Mouse (Mus musculus) olfactory bulb, adult 2 months (tissue): ENCODE measurements around the gene Nars2.

ENCODE experiments used
- CTCF ChIP-seq: fragments of 200-500 bp; IDR thresholded peaks from 2 replicates; pipeline ENCODE4 v1.5.1; 2012; ENCODE audit warnings: low read depth, mild to moderate bottlenecking, low read length, moderate library complexity; ENCODE audit not compliant: insufficient read depth
- POLR2A ChIP-seq: fragments of 200-500 bp; IDR thresholded peaks from 2 replicates; pipeline ENCODE4 v1.6.1; 2012; ENCODE audit warnings: mild to moderate bottlenecking, low read depth, low read length, moderate library complexity; ENCODE audit not compliant: insufficient read depth

DNA sequence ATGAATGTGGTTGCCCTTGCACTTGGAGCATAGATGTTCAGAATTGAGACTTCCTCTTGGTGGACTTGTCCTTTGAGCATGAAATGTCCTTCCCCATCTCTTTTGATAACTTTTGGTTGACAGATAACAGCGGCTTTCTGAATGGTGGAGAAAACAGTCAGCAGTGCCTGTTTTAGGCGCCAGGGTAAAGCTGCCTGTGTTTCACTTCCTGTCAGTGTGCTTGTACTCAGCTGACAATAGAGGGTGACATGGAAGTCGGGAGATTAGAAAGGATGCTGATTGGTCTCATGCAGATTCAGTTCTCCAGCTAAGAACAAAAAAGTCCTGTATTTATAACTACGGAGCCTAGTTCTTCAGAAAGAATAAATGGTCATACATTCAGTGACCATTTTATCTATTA, 66.7 kb downstream of the Nars2 start:
- TF ChIP-seq POLR2A (no peak), CTCF (no peak)
